Comparison of ENCODE assay signal across 8 mouse cellular contexts in the genomic region with DNA sequence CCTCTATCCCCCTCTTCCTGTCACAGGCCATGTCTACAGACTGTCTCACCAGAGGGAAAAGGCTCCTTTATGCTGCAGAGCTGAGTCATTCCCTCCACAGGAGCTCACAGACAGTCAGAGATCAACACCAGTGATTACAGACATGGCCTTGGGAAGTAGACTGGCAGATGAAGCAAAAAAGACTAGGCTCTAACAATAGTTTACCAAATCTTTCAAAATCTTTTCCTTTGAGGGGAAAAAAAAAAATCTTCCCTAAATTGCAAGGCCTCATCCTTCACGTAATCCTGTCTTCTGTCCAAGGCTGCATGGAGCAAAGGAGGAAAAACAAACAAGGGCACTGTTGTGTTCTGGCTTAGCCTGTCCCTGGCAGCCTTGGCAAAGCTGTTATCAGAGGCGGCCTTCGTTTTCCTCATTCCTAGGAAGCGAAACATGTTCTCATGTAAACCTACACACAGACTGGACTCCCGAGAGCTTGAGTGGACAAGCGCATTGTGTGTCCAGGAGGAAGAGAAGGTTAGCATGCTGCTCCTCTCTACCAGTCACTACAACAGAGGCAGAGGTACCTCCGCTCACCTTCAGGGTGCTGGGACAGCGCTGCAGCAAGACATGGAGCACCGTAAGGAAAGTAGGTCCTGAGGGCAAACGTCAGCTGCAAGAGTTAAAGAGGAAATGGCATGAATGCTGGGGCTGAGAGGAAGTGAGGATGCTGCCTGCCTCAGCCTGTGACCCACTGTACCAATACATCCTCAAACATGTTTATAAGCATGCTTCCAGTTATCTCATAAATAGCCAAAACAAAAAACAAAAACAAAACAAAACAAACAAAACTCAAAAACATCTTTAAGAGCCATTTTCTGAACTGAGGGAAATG.
DNase-seq lines count a peak whose midpoint lies in the region; ATAC-seq and TF ChIP-seq lines count a peak whose summit lies in the region.

No protein-coding gene starts in this region.

- peak overlapping the region; percentile 91 for H3K27ac ChIP-seq in embryonic fibroblast, embryonic 13.5 days (ENCODE audit: insufficient read depth, low read length)

- ATAC-seq in erythroblast, adult 5-6 weeks (replicated peaks; ENCODE audit: low FRiP score, poor library complexity, severe bottlenecking), result no peak

- H3K4me1 ChIP-seq in embryonic fibroblast, embryonic 13.5 days (ENCODE audit: control insufficient read depth, insufficient read depth, low read length), result peaks cover 11% of the 10 kb centered on the region

- no peak for TF ChIP-seq CTCF in embryonic fibroblast, embryonic 13.5 days (IDR thresholded peaks at IDR 0.05; ENCODE audit: borderline replicate concordance, insufficient read depth, low read length)

- peak; percentile 10 for DNase-seq in kidney, postnatal 10 days
- no peak for DNase-seq in kidney, adult 8-10 months
- DNase-seq in NIH3T3 (ENCODE audit: low read depth), result peak; percentile 57
- DNase-seq in lung, postnatal 10 days, result peak; percentile 44
- DNase-seq in frontal cortex, postnatal 36 days (ENCODE audit: low spot score in 2 of 2), result no peak
- no peak for DNase-seq in right cerebral cortex, postnatal 25 days

- no peak overlapping the region for H3K4me3 ChIP-seq in embryonic fibroblast, embryonic 13.5 days (ENCODE audit: insufficient read depth, low read length)

- TF ChIP-seq POLR2A in embryonic fibroblast, embryonic 13.5 days (IDR thresholded peaks at IDR 0.05; ENCODE audit: low read depth, low read length), result no peak

Comparison
In these comparisons a context has a peak if more than half of its experiments do, and no peak if none do; other contexts are left out.
1. DNase-seq: peak in kidney, postnatal 10 days (single experiment), NIH3T3 (single experiment) and lung, postnatal 10 days (single experiment); none in kidney, adult 8-10 months (0 of 2), frontal cortex, postnatal 36 days (0 of 2) and right cerebral cortex, postnatal 25 days (single experiment).